Mouse (Mus musculus) spleen, adult 18-20 months (tissue): Measurements from ENCODE around the gene Gm4201.
"Not testable (repeated sequence)": the region's sequence is repeated elsewhere in the genome, so short reads cannot be mapped to it uniquely, and the experiment has no call there.

Experiments
- DNase-seq, 2 experiments: peaks; one replicate each; pipeline ENCODE4 v3.0.0; 2022; ENCODE audit warnings: mixed read lengths in 2 of 2

Gene Gm4201

GRCm38 (mm10) chr7:22565243-22565642 lies at the start of gene Gm4201:
Gm4201 (minus strand) TSS chr7:22565343.
- DNase-seq, result not testable (repeated sequence)

DNA sequence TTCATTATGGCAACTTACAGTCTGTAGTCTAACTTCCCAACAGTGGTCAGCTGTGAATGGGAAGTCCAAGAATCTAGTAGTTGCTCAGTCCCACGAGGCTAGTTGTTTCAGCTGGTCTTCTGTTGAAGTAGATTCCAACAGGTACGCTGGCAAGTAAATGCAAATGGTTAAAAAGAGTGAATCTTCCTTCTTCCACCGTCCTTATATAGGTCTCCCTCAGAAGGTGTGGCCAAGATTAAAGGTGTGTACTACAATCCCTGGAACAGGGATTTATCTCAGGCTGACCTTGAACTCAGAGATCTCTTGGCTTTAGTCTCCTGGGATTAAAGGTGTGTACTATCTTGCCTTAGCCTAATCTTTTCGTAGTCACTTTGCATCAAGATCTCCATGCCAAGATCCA lies 22.9 kb upstream of the Gm4201 start, which contains the start of gene Gm4565:
Gm4565 (minus strand) TSS at position 101 of the 400 bp plus-strand sequence.
- not testable (repeated sequence) for DNase-seq

DNA sequence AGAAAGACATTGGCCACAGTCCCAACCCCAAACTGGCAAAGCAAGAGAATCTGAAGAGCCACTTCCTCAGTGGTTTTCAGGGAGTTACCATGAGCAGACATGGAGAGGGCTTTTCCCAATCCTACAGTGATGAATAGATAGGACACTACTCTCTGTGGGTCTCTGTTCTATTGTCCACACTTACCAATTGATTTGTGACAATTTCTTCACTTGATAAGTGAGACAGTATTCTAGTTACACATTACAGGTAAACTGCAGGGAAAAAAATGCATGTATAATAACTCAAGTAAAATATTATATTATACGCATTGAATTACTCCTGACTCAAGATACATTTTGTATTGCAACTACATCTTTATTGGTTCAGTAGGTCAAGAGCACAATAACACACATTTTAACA lies 30.4 kb downstream of the Gm4201 start, which contains the start of gene Gm8677:
Gm8677 (minus strand) TSS at position 101 of the 400 bp plus-strand sequence.
- not testable (repeated sequence) for DNase-seq

- DNase-seq, result not testable (repeated sequence)
These were observed 42.5 kb downstream of the Gm4201 start, which contains the start of gene Vmn1r152 for GRCm38 (mm10) chr7:22522667-22523066. Vmn1r152 (plus strand) TSS chr7:22522967.
